Mouse (Mus musculus) cortical plate, adult 2 months (tissue): ENCODE results near the gene Ank3. TPM values are rescaled to one million over a fixed set of nuclear protein-coding genes. Genes with fewer than 3 reads are reported as not detected.

Source experiments
- H3K27ac ChIP-seq: fragments of 200-500 bp; 2 replicates; pipeline ENCODE4 v1.5.1; 2012; ENCODE audit warnings: low read length, control low read depth, inconsistent platforms; ENCODE audit not compliant: insufficient read depth
- H3K4me1 ChIP-seq: fragments of 200-500 bp; 2 replicates; pipeline ENCODE4 v1.6.1; 2011; ENCODE audit warnings: low read length; ENCODE audit not compliant: control insufficient read depth, insufficient read depth
- H3K4me3 ChIP-seq: fragments of 200-500 bp; 2 replicates; pipeline ENCODE4 v1.5.1; 2011; ENCODE audit warnings: mild to moderate bottlenecking, low read length, control low read depth; ENCODE audit not compliant: insufficient read depth
- CTCF ChIP-seq: fragments of 200-500 bp; IDR thresholded peaks from 2 replicates; pipeline ENCODE4 v1.5.1; 2011; ENCODE audit warnings: mild to moderate bottlenecking, control low read depth, low read length; ENCODE audit not compliant: insufficient read depth; ENCODE audit errors: extremely low read depth
- POLR2A ChIP-seq: fragments of 200-500 bp; IDR thresholded peaks from 2 replicates; pipeline ENCODE4 v1.6.1; 2011; ENCODE audit warnings: mild to moderate bottlenecking, low read length, control low read depth; ENCODE audit not compliant: insufficient read depth; ENCODE audit errors: extremely low read depth
- polyA plus RNA-seq: library from polyadenylated mRNA; depleted of rRNA; stranded (reverse); fragments of >200 nt; gene quantifications from 2 replicates; pipeline ENCODE4 v1.2.3, GENCODE M21; 2012

Ank3 gene
- polyA plus RNA-seq, 1 experiment, result 188 TPM

DNA sequence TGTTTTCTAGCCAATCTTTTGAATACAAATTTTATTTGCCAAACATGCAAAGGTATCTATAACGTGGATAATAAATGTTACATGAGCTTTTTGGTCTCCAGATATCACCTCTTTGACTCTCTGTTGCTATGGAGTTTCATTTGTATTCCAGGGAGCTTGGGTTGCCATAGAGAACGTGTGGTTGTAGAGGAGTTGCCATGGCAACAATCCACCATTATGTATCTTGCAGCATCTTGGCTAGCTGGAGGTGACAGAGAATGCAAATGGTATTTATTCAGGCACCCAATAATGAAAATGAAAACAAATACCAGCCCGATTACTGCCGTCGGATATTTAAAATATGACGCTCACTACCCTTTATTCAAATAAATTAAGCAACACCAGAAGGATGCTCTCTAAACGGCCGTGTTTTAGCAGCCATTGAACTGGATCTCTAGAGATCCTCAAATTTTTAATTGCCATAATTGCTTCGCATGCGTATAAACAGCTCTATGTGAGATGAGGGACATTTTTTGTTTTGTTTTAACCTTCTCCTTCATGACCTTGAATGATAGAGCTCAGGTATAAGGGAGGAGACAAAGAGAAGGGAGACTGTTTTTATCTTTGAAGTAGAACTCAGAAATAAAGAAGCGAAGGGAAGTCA is 67.1 kb downstream of the Ank3 start:
- Histone ChIP-seq H3K4me3 (no peak overlapping the region), H3K27ac (peak overlapping the region; percentile 71; the same call in 1 of the 2 replicates), H3K4me1 (peaks cover 9% of the 10 kb centered on the region)
- TF ChIP-seq CTCF (no peak), POLR2A (no peak)

DNA sequence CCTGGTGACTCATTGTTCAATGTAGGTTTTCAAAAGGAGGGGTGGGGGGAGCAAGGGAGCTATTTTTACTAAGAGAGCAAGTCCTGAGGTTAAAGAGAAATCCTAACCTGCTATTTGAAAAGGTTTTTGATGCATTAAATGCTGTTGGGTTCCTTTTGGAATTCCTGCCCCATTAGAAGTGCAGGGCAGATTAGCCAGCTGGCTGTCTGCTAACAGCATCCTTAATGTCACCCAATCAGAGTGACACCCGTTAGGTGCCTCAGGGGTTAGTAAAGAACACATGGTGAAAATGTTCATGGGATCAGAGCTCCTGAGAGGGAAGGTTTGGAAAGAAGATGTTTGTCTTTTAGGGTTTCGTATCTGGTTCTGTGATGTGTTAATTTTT is 67.6 kb downstream of the Ank3 start:
- H3K27ac ChIP-seq, result 0 out of 2 replicates have a peak overlapping the region, but pooled peaks have one; percentile 71
- TF ChIP-seq POLR2A, result no peak
- no peak for TF ChIP-seq CTCF
- H3K4me3 ChIP-seq, result no peak overlapping the region
- peaks cover 9% of the 10 kb centered on the region for H3K4me1 ChIP-seq

DNA sequence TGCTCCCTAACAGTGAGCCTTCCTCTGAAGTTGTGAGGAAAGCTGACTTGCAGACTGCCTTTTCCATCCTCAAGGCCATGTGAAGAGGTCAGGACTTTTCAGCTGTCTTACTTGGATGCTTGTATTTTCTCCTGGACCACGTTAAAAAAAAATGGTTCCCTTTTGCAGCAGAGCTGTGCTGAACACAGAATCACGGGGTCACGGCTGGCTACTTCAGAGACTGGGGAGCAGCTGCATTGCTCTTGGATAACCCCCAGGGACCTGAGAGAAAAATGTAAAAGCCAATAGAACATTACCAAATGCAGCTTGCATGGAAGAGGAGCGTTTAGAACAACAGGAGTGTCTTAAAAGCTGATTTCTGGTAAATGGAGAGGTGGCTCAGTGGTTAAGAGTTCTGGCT is 68.0 kb downstream of the Ank3 start:
- Histone ChIP-seq H3K4me3 (no peak overlapping the region), H3K27ac (no peak overlapping the region), H3K4me1 (peaks cover 9% of the 10 kb centered on the region)
- no peak for TF ChIP-seq POLR2A
- no peak for TF ChIP-seq CTCF

DNA sequence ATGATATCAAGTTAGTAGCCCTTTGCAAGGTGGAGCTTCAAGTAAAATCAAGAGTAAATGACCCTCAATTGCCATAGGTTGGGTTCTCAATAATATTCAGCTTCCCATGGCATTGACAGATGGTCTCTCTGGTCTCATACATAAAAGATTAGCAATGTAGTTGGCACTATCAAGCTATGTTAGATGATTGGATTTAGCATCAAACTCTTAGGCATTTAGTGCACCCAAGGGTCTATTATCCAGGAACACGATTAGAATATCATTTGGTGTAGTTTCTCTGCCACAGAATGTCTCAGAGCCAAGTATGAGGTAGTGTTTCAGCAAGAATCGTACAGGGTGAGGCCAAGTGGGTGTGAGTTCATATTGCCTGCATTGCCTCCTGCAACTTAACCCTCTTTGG is 68.6 kb downstream of the Ank3 start:
- Histone ChIP-seq H3K4me3 (no peak overlapping the region), H3K4me1 (peaks cover 9% of the 10 kb centered on the region), H3K27ac (no peak overlapping the region)
- TF ChIP-seq CTCF, result no peak
- no peak for TF ChIP-seq POLR2A

DNA sequence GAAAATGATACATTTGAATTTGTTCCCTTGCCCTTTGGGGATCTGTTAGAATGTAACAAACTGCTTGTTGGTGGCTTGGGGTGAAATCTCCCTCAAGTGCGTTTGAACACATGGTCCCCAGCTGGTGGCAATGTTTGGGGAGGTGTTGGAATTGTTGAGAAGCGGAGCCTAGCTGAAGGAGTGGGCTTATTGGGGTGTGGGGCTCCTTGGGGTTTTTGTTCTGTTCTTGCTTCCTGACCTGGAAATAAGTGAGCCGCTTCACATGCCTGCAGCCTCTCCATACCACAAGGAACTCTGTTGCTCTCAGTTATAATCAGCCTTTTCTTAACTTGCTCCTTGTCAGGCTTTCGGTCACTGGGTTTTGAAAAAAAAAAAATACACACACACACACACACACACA is 73.3 kb downstream of the Ank3 start:
- TF ChIP-seq CTCF (no peak), POLR2A (no peak)
- Histone ChIP-seq H3K4me3 (no peak overlapping the region), H3K27ac (no peak overlapping the region), H3K4me1 (no peaks in the 10 kb centered on the region)

DNA sequence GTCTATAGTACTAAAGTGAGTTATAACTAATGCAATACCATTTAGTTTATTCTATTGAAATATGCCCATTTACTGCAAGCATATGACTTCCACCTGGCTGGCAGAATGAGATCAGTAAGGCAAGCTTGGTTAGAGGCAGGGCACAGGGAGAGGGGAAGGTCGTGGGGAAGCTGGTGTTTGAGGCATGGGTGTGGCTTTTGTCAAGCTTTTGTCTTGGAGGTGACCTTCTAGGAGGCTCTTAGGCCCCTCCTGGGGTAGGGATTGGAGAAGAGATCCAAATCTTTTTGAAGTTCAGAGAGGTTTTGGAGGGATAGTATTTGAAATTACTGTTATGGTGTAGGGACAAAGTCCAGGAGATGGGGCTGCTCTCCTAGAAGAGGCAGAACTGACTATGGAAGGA is 78.3 kb downstream of the Ank3 start:
- no peak overlapping the region for H3K4me3 ChIP-seq
- H3K27ac ChIP-seq, result no peak overlapping the region
- H3K4me1 ChIP-seq, result peaks cover 2% of the 10 kb centered on the region; the same call in 1 of the 2 replicates
- TF ChIP-seq POLR2A (no peak), CTCF (no peak)

DNA sequence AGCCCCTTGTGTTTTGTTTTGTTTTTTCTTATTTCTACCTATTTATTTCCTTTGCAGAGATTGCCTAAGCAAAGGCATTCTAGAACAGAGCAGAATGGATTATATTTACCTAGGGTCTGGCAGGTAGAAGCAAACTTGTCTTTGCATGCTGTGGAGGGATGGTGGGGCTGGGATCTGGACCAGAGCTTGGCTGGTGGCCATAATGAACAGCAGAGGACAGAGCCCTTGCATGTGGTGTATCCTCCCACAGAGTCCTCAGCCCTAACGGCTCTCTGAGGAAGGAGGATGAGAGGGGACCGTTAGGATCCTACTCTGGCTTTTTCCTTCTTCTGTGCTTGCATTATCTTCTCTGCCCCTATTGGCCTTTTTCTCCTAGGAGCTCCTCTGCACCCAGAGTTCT is 79.1 kb downstream of the Ank3 start:
- Histone ChIP-seq H3K27ac (no peak overlapping the region), H3K4me3 (no peak overlapping the region), H3K4me1 (peaks cover 2% of the 10 kb centered on the region; the same call in 1 of the 2 replicates)
- no peak for TF ChIP-seq CTCF
- no peak for TF ChIP-seq POLR2A

DNA sequence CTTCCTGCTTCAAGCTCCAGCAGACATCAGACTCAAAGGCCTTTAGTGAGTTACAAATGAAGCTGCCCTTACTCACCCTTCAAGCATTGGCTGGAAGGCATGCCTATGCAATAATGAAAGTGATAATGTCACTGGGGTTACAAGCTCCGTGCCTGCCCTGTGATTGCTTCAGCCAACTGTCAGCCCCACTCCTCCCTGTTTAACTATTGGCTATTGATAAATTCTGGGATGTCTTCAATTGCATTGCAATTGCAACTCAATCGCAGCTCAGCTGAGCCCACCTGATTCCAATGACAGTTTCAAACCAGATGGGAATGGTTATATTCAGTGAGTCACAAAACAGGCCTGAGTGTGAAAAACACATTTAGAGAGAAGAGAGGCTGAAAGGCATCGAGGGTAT is 80.3 kb downstream of the Ank3 start:
- TF ChIP-seq CTCF, result no peak
- no peak for TF ChIP-seq POLR2A
- H3K27ac ChIP-seq, result no peak overlapping the region
- no peak overlapping the region for H3K4me3 ChIP-seq
- H3K4me1 ChIP-seq, result peaks cover 2% of the 10 kb centered on the region; the same call in 1 of the 2 replicates

DNA sequence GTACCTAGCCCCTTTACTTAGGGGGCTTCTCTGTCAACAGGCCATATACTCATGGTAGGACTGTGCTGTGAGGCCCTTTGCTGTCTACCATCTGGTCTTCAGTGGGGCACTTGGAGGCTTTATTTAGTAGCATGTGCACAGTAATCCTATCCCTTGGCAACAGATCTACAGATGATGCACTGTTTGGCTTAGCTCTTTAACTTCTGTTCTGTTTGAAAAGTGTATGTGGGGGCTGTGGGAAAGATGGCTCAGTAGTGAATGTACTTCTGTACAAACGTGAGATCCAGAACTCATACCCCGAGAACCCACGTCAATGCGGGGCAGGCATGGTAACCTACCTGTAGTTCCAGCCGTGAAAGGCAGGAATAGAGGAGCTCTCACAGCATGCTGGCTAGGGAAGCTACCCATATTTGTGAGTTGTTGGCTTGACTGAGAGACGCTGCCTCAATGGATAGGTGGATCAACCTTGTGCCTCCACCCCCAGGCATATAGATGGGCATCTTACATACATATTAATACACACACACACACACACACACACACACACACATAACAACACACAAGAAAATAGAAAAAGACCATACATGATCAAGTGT is 86.7 kb downstream of the Ank3 start:
- no peak overlapping the region for H3K27ac ChIP-seq
- TF ChIP-seq CTCF (no peak), POLR2A (no peak)
- H3K4me1 ChIP-seq, result no peaks in the 10 kb centered on the region
- no peak overlapping the region for H3K4me3 ChIP-seq

DNA sequence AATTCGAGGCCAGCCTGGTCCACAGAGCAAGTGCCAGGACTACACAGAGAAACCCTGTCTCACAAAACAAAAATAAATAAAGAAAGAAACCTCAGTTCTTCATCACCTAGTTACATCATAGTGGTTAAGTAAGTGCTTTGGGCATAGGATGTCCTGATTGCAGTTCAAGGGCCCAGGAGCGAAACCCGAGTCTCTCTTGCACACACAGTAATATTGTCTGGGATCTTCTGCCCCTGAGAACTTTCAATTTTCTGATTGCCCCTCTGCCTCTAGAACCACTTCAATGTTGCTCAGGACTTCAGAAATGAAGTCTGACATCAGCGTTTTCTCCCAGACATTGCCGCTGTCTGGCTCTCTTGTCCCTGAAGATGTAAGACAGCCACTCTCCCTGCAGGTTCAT is 91.6 kb downstream of the Ank3 start:
- H3K4me1 ChIP-seq, result no peaks in the 10 kb centered on the region; the same call in 1 of the 2 replicates
- no peak overlapping the region for H3K27ac ChIP-seq
- TF ChIP-seq POLR2A (no peak), CTCF (no peak)
- no peak overlapping the region for H3K4me3 ChIP-seq

DNA sequence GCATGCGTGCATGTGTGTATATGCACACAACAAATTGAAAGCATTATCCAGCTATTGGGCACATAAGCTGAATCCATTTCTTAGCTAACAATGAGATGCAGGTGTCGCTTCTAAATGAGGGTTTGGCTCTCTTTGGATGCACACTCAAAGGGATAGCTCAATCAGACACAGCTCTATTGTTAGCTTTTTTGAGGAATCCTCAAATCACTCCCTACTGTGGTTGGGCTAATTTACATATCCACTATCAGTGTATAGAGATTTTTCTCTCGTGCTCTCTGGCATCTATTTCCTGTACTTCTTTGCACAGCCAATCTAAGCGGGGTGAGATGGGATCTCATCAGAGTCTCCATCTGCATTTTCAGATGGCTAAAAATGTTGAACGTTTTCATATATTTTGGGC is 93.4 kb downstream of the Ank3 start:
- TF ChIP-seq CTCF (no peak), POLR2A (no peak)
- no peaks in the 10 kb centered on the region; the same call in 1 of the 2 replicates for H3K4me1 ChIP-seq
- H3K27ac ChIP-seq, result no peak overlapping the region
- no peak overlapping the region for H3K4me3 ChIP-seq
